Mouse (Mus musculus): ENCODE measurements around the gene Ceacam16. TPM values are rescaled to one million over a fixed set of nuclear protein-coding genes. Genes with fewer than 3 reads are reported as not detected.

The Ceacam16 gene
- polyA plus RNA-seq, 1 experiment: 3.9 TPM

DNA sequence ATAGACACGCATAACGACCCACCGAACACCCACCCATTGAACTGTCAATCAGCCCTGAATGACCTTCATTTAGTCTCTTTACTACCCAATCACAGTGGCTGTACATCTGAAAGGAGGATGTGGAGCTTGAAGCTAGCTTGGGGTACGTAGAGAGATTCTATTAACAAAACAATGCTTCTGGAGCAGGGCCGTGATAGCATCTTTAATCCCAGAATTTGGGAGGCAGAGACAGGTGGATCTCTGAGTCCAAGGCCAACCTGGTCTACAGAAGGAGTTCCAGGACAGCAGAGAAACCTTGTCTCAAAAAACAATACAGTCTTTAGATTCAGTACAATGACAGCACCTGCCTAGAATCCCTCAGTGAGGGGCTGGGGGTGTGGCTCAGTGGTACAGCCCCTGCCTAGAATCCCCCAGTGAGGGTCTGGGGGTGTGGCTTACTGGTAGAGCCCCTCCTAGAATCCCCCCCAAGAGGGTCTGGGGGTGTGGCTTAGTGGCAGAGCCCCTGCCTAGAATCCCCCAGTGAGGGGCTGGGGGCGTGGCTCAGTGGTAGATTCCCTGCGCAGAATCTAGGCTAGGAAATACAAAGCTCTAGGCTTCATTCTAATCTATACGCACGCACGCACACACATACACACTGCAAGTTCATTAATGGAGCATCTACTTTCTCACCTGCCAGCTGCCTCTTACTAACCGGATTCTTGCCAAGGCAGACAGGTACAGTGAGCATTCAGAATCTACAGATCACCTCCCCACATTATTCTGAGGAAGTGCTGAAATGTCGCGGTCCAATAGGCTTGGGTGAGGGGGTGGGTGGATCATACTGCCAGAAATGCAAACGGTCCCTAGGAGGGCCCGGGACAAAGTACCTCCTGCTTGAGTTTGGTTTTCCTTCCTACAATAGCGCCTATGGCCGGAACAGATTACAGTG lies 45.5 kb downstream of the Ceacam16 start:
- DNase-seq: no peak
- Histone ChIP-seq H3K27ac (ENCODE audit: control insufficient read depth, insufficient read depth, low read length) (peak overlapping the region; percentile 51; the same call in 1 of the 2 replicates), H3K27me3 (ENCODE audit: control insufficient read depth, insufficient read depth, low read length) (no peaks in the 10 kb centered on the region), H3K4me3 (ENCODE audit: control insufficient read depth, insufficient read depth, low read length) (peak overlapping the region; percentile 42), H3K36me3 (ENCODE audit: control insufficient read depth, insufficient read depth, low read length) (no peaks in the 10 kb centered on the region), H3K4me1 (replicated peaks; ENCODE audit: control insufficient read depth, insufficient read depth, low read length) (peaks cover 34% of the 10 kb centered on the region)
- WGBS: 47% methylated on average over 17 of the region's 17 CpGs
- TF ChIP-seq CTCF (IDR thresholded peaks at IDR 0.05; ENCODE audit: borderline replicate concordance, control insufficient read depth, extremely low read depth, insufficient read depth, low read length, poor library complexity) (no peak), POLR2A (IDR thresholded peaks at IDR 0.05; ENCODE audit: control insufficient read depth, extremely low read depth, insufficient read depth, low read length, poor library complexity) (no peak)

DNA sequence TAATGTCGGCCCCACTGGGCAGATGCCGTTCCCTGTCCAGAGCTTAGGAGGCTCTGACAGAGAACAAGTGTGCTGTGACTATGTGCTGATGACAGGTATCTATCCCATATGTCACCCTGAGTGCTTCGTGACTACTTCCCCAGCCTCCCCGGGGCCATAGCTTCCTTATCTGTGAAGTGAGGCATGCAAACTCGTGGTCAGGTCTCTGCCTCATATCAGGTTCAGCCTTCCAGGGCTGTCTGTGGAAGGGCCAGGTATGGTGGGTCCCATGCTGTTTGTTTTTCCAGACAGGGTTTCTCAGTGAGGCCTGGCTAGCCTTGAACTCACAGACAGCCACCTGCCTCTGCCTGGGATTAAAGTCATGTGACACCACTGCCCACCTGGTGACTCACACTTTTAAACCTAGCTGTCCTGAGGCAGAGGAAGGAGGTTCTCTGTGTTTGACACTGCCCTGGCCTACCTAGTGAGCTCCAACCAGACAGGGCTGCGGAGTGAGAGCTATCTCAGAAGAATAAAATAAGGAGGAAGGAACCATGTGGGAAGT lies 47.4 kb downstream of the Ceacam16 start:
- Histone ChIP-seq H3K36me3 (ENCODE audit: control insufficient read depth, insufficient read depth, low read length) (no peaks in the 10 kb centered on the region), H3K4me3 (ENCODE audit: control insufficient read depth, insufficient read depth, low read length) (no peak overlapping the region)
- DNase-seq: no peak

DNA sequence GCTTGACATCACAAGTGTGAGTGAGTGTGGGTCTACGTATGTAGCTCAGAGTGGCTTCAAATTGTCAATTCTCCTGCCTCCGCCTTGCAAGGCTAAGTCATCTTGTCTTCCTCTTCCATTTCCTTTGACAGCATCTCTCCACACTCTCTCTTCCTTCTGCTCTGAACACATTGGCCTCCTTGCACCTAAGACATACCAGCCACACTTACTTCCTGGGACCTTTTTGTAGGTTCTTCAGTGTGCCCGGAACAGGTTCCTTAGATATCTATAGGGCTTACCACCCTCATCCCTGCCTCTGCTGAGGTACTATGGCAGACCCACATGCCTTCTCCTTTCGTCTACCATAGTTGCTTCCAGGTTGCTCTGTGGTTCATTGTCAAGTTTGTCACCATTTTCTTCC lies 47.9 kb downstream of the Ceacam16 start:
- TF ChIP-seq POLR2A (IDR thresholded peaks at IDR 0.05; ENCODE audit: control insufficient read depth, extremely low read depth, insufficient read depth, low read length, poor library complexity) (no peak), CTCF (IDR thresholded peaks at IDR 0.05; ENCODE audit: borderline replicate concordance, control insufficient read depth, extremely low read depth, insufficient read depth, low read length, poor library complexity) (no peak)
- Histone ChIP-seq H3K27me3 (ENCODE audit: control insufficient read depth, insufficient read depth, low read length) (no peaks in the 10 kb centered on the region), H3K4me3 (ENCODE audit: control insufficient read depth, insufficient read depth, low read length) (no peak overlapping the region), H3K4me1 (replicated peaks; ENCODE audit: control insufficient read depth, insufficient read depth, low read length) (peaks cover 23% of the 10 kb centered on the region), H3K36me3 (ENCODE audit: control insufficient read depth, insufficient read depth, low read length) (no peaks in the 10 kb centered on the region), H3K27ac (ENCODE audit: control insufficient read depth, insufficient read depth, low read length) (no peak overlapping the region)
- no peak for DNase-seq
- WGBS: 91% methylated on average over 4 of the region's 4 CpGs

More for the DNA sequence above, 47.4 kb downstream of the Ceacam16 start:
- Histone ChIP-seq H3K4me1 (replicated peaks; ENCODE audit: control insufficient read depth, insufficient read depth, low read length) (peaks cover 24% of the 10 kb centered on the region), H3K27me3 (ENCODE audit: control insufficient read depth, insufficient read depth, low read length) (no peaks in the 10 kb centered on the region), H3K27ac (ENCODE audit: control insufficient read depth, insufficient read depth, low read length) (no peak overlapping the region)
- TF ChIP-seq POLR2A (IDR thresholded peaks at IDR 0.05; ENCODE audit: control insufficient read depth, extremely low read depth, insufficient read depth, low read length, poor library complexity) (no peak), CTCF (IDR thresholded peaks at IDR 0.05; ENCODE audit: borderline replicate concordance, control insufficient read depth, extremely low read depth, insufficient read depth, low read length, poor library complexity) (no peak)
- WGBS: 65% methylated on average over 6 of the region's 6 CpGs

DNA sequence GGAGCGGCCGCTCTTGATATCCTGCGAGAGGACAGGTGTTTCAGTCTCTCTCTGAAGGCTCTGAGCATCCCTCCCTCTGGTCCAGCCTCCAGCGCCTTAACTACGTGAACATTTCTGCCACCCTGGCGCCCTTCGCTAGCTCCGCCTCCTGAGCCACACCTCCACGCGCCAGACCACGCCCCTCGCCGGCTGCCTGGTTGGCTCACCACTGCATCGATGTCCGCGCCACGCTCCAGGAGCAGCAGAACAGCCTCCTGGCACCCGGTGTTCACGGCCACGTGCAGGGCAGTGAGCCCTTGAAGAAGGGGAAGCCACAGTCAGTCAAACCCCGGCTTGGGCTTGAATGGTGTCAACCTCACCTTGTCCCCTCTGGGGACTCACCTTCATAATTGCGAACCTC lies 50.0 kb downstream of the Ceacam16 start:
- Histone ChIP-seq H3K27ac (ENCODE audit: control insufficient read depth, insufficient read depth, low read length) (no peak overlapping the region), H3K36me3 (ENCODE audit: control insufficient read depth, insufficient read depth, low read length) (no peaks in the 10 kb centered on the region), H3K4me1 (replicated peaks; ENCODE audit: control insufficient read depth, insufficient read depth, low read length) (peaks cover 3% of the 10 kb centered on the region), H3K4me3 (ENCODE audit: control insufficient read depth, insufficient read depth, low read length) (no peak overlapping the region), H3K27me3 (ENCODE audit: control insufficient read depth, insufficient read depth, low read length) (no peaks in the 10 kb centered on the region)
- WGBS: 85% methylated on average over 22 of the region's 22 CpGs
- TF ChIP-seq CTCF (IDR thresholded peaks at IDR 0.05; ENCODE audit: borderline replicate concordance, control insufficient read depth, extremely low read depth, insufficient read depth, low read length, poor library complexity) (no peak), POLR2A (IDR thresholded peaks at IDR 0.05; ENCODE audit: control insufficient read depth, extremely low read depth, insufficient read depth, low read length, poor library complexity) (no peak)
- DNase-seq: no peak

DNA sequence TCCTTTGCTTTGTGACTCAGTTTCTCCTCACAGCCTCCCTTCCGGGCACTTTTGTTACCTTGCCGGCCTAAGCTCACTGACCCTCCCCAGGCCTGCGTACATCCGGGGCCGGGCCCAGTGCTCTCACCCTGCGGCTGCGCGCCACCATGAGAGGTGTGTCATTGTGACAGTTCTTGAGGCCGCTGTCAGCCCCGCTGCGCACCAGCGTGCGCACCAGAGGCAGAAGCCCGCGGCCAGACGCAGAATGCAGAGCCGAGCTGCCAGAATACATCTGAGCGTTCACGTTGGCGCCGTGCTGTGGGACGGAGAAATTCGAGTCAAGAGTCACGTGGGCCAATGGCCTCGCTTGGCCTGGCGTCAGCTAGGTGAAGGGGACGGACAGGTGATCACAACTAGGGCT lies 51.7 kb downstream of the Ceacam16 start:
- WGBS: 94% methylated on average over 27 of the region's 27 CpGs
- H3K27ac ChIP-seq (ENCODE audit: control insufficient read depth, insufficient read depth, low read length): no peak overlapping the region
- no peaks in the 10 kb centered on the region for H3K36me3 ChIP-seq (ENCODE audit: control insufficient read depth, insufficient read depth, low read length)
- TF ChIP-seq CTCF (IDR thresholded peaks at IDR 0.05; ENCODE audit: borderline replicate concordance, control insufficient read depth, extremely low read depth, insufficient read depth, low read length, poor library complexity): no peak
- TF ChIP-seq POLR2A (IDR thresholded peaks at IDR 0.05; ENCODE audit: control insufficient read depth, extremely low read depth, insufficient read depth, low read length, poor library complexity): no peak
- DNase-seq: no peak
- H3K27me3 ChIP-seq (ENCODE audit: control insufficient read depth, insufficient read depth, low read length): no peaks in the 10 kb centered on the region
- H3K4me3 ChIP-seq (ENCODE audit: control insufficient read depth, insufficient read depth, low read length): no peak overlapping the region
- H3K4me1 ChIP-seq (replicated peaks; ENCODE audit: control insufficient read depth, insufficient read depth, low read length): no peaks in the 10 kb centered on the region; the same call in 1 of the 2 replicates

DNA sequence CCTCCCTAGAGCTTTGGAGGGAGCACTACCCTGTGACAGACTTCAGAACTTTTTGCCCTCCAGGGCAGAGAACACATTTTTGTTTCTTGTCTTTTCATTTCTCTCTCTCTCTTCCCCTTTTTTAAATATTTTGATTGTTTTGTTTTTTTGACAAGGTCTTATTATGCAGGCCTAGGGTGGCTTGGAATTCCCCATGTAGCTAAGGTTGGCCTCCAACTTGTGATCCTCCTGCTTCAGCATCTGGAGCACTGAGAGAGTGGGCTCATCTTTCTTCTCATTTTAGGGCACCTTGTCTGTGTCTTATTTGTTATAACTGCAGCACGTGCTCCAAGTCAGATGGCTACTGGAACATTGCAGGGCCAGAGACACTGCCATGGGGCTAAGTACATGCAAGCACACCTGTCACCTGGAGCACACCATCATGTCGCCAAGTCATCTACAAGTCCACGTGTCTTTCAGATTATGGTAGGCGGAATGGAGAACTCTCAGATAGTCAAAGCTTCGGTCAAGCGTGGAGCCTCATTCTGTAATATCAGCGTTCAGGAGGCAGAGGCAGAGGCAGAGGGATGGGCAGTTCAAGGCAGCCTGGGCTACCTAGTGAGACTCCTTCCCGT lies 54.6 kb downstream of the Ceacam16 start:
- H3K27me3 ChIP-seq (ENCODE audit: control insufficient read depth, insufficient read depth, low read length): no peaks in the 10 kb centered on the region
- H3K4me3 ChIP-seq (ENCODE audit: control insufficient read depth, insufficient read depth, low read length): no peak overlapping the region
- WGBS: 92% methylated on average over 8 of the region's 8 CpGs
- no peak overlapping the region for H3K27ac ChIP-seq (ENCODE audit: control insufficient read depth, insufficient read depth, low read length)
- no peak for TF ChIP-seq CTCF (IDR thresholded peaks at IDR 0.05; ENCODE audit: borderline replicate concordance, control insufficient read depth, extremely low read depth, insufficient read depth, low read length, poor library complexity)
- no peak for TF ChIP-seq POLR2A (IDR thresholded peaks at IDR 0.05; ENCODE audit: control insufficient read depth, extremely low read depth, insufficient read depth, low read length, poor library complexity)
- no peaks in the 10 kb centered on the region for H3K4me1 ChIP-seq (replicated peaks; ENCODE audit: control insufficient read depth, insufficient read depth, low read length)
- no peak for DNase-seq
- H3K36me3 ChIP-seq (ENCODE audit: control insufficient read depth, insufficient read depth, low read length): no peaks in the 10 kb centered on the region

Measured in thymus, adult 2 months (tissue).